In the genomic region with DNA sequence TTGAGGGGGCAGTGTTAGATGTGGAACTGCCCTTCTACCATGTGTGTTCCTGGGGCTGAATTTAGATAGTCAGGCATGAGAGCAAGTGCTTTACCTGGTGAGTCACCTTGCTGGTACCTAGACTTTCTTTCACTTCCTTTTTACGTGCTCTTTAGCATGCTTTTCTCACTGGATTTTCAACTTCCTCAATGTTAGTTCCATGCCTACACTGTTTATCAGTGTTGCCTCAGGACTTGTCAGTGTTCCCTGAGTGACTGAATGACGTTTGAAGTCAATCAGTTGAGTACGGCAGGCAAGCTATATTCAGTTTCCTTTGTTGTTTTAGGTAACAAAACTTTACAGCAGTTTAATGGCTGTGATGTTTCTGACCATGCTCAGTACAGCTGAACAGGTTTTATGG, we compare ENCODE assay signal across 1 mouse cellular context.
TF ChIP-seq lines count a peak whose summit lies in the region.

No protein-coding gene starts in this region.

TF ChIP-seq in MEL, 35 proteins besides CTCF, POLR2A, EP300 and RAD21 (continued from another document):
- TF ChIP-seq USF2 (IDR thresholded peaks at IDR 0.05; ENCODE audit: borderline replicate concordance in 1 of 2, insufficient read depth in 1 of 2, low read depth in 1 of 2, low read length in 2 of 2) (no peak), ZKSCAN1 (IDR thresholded peaks at IDR 0.05; ENCODE audit: low read depth, low read length) (no peak)
TF ChIP-seq in MEL: peak in this region for 6.
